Mouse (Mus musculus) heart, postnatal 4 days (tissue): ENCODE results near the gene Pex5. TPM values are rescaled to one million over a fixed set of nuclear protein-coding genes. Genes with fewer than 3 reads are reported as not detected.
"Not testable (repeated sequence)": the region's sequence is repeated elsewhere in the genome, so short reads cannot be mapped to it uniquely, and the experiment has no call there.

Source experiments
- DNase-seq: peaks from one replicate; pipeline ENCODE4 v3.0.0; 2021
- total RNA-seq, 2 experiments: library from RNA; stranded (reverse); gene quantifications; 2 replicates each; pipeline ENCODE4 v1.2.3; 2021

The Pex5 gene
- total RNA-seq, 2 experiments from 2014 or later = 26.1 TPM

DNA sequence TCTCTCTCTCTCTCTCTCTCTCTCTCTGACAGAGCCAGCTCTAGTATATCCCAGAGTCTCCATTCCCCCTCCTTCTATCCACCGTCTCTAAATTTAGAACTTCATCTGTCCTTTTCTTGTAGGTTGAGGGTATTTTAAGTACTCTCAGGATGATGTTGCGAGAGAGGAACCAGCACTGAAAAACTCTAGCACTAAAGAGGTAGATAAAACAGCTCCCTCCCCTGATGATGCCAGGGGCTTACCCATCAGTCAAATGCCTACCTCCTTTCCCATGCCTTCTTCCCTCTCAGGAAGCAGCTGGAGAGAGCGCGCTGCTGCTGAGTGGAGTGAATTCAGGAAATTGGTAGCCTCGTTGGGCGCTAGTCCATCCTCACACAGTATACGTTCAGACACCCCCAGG lies 12.4 kb upstream of the Pex5 start:
- DNase-seq = no peak

DNA sequence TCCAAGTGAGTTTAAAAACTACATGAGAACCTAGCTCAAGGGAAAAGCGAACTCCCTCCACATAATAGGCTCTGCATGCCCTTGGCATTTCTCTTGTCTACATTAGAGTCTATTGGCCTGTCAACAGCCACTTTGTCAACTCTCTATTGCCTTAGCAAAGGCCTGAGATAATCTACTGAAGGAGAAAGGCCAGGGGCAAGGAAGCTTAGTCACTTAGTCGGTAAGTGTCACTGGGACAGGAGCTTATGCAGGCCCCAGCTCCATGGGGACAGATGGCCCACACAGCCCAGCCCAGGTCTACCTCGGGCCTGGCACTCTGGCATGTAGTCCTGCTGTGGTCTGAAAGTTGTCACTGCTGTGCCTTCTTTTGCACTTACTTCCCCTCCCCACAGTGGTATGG lies 11.7 kb upstream of the Pex5 start:
- no peak for DNase-seq

DNA sequence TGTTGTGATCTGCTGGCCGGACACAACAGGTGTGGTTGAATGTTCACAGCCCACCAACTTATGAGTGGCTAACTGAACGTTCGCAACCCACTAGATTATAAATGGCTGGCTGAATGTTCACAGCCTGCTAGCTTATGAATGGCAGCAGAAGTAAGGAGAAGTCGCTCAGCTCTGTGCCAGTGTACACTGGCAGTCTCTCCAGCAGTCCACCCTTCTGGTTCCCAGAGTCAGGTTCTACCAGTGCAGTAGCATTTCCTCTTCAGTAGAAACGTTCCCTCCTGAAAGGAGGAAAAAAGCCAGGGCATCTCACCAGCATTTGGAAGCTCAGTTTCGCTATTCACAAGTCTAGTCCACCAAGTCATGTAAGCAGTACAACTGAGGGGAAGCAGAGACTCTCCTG lies 10.7 kb upstream of the Pex5 start:
- DNase-seq = no peak

DNA sequence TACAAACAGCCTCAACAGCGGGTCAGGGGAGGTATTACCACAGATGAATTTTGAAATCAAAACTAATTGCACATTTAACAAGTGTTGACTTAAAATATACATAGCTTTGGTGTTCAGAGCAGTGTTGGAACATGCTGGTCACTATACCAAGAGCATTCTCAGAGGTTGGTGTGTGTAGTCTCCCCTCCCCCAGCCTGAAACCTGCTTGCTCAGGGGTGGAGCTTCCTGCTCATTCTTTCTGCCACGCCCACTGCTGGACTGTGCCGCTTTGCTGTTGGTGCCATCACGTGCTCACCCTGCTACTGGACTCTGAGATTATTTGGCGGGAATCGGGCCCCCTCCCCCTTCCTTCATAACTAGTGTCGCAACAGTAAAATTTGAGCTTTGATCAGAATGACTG lies 10.2 kb upstream of the Pex5 start:
- not testable (repeated sequence) for DNase-seq

DNA sequence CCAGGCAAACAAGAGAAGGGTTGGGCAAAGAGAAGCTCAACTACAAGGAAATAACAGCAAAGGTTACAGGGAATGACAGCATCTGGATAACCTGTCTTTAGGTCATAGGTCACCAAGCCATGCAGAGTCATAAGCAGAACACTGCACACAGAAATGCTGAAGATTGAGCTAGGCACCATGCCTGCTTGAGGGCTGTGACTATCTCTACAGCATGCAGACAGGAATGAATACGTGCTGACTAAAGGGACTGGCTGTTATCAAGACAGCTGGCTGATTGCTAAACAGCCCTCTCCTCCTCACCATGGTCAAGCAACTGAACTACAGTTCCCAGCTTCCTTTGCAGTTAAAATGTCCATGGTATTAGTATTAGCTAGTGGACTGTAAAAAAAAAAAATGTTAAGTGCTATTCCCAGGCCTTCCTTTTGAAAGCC lies 9.2 kb upstream of the Pex5 start:
- no peak for DNase-seq

DNA sequence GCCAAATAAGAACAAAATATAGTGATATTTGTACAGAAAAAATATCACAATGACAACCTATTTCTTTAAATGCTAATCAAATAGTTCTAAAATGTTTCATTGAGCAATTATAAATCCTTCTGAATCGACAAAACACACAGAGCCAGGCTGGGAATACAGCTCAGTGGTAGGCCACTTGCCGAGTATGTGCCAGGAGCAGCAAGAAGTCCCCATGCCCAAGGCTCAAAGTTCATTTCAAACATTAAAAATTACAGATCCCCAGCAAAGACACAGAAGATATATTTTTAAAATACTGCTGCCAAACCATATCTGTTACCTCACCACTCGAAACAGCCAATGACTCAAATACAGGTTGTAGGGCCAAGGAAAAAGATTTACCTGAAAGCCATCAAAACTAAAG lies 3.8 kb upstream of the Pex5 start:
- no peak for DNase-seq

DNA sequence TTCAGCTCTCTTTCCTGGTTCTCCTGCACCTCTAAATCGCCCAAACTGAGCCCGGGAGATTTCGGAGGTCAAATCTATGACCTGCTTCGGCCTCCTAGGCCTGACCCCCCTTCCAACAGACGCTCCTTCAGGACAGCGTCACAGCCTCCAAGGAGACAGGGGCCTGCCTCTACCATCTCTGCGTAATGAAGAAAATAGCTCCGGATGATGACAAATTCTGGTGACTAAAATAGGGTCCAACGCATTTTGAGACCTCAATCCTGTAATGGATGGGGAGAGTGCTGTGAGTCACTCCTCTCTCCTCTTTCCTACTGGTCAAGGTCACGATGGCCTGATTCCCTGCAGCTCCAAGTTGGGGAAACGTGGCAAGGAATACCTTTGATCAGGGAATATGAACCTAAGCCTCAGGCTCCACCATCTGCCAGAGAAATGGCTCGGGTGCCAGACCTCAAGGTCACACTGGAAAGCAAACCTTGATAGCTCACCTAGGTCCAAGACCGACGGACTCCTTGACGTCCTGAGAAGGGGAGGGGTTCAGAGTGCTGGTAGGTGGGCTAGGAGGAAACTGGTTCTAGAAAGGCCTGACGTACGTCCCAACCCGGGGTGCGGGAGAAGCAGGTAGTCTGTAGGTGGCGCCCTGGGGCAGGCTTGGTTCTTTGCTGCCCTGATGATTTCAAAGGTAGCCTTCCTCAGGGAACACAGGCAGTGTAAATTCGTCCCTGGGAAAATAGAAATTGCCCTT lies 651 bp upstream of the Pex5 start:
- DNase-seq = peak; percentile 86

DNA sequence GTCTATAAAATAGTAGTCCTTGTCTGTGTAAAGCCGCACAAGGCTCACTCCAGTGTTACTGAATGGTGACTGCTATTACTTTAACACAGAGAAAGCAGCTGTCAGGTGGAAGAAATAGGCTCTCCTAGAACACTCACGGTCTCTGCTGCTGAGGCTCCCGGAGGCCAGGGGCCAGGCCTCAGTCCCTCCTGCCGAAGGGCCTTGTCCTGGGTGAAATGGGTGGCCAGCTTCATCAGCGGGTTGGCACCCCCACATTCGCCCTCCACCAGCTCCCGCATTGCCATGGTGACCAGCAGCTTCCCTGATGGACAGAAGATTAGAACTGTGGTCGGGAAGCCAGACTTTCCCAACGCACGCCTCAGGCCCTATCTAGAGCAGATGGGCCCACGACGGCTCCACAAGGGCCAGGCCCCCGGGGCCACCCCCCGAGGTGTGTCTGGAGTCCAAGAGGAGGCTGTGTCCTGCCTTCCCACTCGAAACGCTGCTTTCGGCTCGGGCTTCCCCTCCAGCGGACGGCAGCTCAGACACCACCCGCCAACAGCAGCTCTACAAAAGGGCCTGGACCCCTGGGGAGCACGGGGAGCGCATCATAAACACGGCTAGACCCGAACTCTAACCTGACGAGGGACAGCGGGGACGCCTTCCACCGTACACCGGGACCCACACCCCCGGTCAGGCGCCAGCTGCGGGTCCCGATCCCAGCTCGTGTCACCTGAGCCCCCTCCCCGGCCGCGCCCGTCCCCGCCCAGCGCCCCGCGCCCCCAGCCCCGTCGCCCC lies 529 bp downstream of the Pex5 start:
- DNase-seq = peak; percentile 51

DNA sequence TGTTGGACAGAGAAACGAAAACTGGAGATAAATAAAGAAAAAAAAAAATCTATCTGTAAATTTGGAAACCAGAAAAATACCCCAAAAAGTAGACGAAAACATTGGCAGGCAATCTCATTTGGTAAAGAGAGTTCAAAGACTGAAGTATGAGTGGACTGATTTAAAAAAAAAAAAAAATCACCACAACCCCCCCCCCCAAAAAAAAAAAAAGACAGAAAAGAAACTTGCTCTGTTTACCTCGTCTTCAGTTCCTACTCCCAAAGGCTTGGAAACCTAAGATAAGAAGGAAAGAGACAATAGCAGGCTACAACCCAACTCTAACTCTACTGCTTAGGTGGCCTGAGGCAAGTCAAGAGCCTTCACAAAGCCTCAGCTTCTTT lies 1.1 kb downstream of the Pex5 start:
- DNase-seq = no peak

DNA sequence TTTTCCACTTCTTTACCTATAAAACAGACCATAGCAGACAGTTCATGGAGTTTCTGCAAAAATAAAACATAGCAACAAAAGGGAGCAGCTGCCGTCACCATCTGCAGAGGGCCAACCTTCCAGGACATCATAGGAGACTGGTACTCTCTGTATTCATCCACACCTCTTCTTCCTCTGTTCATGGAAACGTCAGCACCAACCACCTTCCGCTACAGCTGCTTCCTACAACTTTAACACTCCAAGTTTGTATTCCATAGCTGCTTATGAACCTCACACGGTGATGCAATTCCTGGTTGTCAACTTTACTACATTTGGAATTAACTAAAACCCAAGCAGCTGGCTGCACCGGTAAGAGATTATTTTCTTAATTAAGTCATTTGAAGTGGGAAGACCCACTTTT lies 6.5 kb downstream of the Pex5 start:
- DNase-seq = no peak

DNA sequence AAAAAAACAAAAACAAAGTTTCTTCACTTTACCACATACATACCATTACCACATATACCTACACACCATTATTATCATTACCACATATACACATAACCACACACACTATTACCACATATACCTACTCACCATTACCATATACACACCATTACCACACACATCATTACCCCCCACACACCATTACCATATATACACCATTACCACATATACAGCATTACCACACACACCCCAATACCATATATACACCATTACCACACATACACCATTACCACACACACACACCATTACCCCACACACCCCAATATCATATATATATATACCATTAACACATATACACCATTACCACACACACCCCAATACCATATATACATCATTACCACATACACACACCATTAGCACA lies 7.7 kb downstream of the Pex5 start:
- DNase-seq = no peak

DNA sequence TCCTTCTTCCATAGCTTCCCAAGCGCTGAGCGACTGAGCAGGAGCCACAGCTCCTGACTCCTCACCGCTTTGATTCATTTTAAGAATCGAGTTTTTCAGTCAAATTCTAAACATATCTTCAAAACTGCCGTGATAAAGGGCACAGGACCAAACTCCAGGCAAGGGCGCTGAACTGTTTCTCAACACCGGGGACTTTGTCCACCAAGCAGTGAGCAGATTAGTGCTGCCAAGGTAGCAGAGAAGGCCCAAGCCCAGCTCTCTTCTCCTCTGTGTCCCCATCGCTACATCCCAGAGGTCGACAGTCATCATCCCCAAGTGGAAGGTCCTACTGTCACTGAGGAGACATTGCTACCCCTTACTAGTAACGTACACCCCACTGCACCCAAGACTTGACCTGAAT lies 8.5 kb downstream of the Pex5 start:
- no peak for DNase-seq

DNA sequence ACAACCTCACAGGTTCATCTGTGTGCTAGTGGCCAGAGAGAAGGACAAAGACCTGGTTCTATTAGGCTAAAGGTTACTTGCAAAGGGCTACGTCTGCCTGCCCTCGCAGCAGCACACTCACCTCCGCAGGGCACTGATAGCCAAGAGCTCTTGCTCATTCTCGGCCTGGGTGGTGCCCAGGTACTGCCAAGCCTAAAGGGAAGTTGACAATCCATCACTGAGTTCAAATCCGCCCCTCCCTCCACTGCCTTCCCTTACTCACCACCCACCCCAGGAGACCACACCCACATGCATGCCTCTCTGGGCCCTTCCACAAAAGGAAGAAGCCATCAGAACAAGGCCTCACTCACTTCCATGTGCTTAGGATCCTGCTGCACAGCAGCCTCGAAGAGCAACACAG lies 15.1 kb downstream of the Pex5 start:
- DNase-seq = no peak

DNA sequence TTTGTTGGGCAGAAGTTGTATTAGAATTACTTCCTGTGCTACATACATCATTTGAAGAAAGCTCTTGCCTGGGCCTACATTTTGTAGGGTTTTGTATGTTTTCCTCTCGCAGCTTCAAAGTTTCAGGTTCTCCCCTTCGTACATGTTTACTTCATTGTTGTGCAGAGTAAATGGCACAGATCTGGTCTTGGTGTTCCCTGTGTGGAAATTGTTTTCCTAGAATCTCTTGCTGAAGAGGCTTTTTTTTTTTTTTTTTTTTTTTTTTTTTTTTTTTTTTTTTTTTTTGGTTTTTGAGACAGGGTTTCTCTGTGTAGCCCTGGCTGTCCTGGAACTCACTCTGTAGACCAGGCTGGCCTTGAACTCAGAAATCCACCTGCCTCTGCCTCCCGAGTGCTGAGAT lies 19.9 kb downstream of the Pex5 start:
- not testable (repeated sequence) for DNase-seq

DNA sequence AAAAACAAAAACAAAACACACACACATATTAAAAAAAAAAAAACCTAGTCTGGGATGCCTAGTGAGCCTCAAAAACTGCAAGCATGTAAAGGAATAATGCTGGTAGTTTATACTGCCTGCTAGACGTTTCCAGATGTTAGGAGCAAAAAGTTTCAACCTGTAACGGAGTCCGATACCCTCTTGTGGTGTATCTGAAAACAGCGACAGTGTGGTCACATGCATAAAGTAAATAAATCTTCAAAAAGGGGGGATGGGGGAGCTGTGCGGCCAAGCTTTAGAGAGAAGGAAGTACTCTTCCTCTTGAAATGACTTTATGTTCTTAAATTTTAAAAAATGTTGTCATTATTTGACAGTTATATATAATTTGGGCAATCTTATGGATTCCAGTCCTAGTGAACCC lies 34.7 kb downstream of the Pex5 start:
- no peak for DNase-seq

DNA sequence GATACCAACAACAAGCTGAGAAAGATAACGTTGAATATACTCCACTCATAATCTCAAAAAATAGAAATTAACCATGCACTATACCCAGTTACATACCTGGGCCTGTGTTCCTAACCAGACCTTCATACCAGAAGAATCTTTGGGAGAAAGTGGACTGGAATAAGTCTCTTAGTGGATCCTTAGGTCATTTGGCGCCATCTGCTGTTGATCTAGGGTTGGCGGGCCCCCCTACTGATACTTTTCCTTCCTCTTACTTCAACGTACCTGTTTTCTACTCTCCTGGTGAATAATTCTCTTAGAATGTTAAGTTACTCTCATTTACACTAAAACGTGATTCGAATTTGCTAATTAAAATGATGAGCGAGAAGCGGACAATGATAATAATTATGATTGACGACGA lies 35.5 kb downstream of the Pex5 start:
- peak; percentile 67 for DNase-seq

DNA sequence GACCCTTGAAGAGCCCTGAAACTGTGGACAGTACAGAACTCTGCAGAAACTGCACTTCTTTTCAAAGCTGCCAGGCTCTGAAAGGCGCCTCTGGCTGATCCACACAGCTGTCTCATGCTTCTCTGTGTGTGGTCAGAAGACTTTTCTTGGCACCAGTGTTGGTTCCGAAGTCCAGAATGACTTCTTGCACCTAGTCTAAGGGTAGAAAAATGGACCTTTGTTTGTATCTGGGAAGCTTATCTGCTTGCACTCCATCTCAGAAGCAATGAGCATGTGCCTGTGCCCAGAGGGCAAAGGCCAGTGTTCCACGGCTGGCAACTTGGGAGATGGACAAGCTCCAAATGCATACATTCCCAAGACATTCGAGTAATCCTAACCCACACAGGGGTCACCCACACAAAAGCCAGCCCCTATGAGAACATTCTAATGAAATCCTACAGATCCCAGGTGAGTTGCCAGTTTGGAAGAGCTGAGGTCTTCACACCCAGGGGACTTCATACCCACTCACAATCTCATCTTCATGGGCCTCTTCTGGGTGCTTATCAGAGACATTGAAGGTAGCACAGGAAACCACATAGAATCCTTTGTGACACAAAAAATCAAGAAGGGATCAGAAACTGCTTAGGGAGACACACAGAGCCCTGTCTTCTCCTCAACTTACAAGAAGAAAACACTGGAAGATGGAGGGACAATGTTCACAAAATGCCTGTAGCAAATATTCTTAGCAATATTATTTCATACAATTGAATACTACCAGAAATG lies 37.2 kb downstream of the Pex5 start:
- no peak for DNase-seq

DNA sequence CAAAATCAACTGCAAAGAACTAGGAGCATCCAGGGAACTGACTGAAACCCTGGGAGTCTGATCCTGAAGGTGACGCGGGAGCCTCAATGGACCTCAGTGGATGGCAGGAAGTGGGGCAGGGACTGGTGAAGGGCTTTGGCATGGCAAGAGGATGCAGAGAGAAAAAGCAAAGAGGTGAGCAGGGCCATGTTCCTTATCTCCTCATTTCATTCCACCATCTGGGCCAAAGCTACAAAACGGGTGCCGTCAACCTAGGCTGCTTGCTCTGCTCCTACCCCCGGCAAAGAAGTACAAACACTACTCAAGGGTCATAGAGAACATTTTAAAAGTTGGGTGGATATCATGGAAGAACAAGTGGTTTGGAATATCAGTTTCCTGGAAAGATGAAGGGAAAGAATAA lies 38.6 kb downstream of the Pex5 start:
- no peak for DNase-seq

DNA sequence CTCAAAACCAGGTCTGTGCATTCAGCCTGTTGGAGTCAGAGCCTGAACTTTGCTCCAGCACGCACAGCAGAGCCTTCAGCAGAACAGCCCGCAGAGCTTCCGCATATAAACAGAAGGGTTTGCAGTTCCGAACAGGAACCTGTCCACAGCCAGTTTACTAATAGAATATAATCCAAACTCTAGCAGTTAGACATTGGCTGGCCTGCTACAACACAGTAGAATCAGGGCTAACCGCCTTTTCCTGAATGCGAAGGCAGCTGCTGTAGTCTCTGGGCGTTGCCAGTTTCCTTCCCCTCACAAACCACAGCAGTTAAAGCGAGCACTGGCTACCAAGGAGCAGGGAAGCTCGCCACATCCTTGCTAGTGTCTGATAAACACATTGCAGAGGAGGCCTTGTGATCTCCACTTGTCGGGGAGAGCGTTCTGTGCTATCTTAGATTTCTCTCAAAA lies 39.4 kb downstream of the Pex5 start:
- DNase-seq = peak; percentile 21

DNA sequence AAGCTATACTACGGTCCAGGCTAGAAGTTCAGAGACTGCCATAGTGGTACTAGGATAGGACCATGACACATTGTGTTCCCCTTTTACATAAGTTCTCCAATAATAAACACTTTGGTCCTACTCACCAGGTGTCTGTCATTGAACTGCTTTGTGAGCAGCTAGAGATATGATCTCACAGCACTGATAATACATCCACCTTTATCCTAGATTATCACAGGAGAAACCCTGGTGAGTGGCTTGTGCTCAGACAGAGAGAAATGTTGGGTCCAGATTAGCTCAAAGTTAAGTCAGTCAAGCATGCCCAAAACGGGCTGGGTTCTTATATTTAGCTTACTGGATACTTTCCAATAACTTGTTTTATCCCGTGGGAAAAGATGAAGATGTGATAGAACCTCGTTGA lies 40.2 kb downstream of the Pex5 start:
- DNase-seq = no peak

DNA sequence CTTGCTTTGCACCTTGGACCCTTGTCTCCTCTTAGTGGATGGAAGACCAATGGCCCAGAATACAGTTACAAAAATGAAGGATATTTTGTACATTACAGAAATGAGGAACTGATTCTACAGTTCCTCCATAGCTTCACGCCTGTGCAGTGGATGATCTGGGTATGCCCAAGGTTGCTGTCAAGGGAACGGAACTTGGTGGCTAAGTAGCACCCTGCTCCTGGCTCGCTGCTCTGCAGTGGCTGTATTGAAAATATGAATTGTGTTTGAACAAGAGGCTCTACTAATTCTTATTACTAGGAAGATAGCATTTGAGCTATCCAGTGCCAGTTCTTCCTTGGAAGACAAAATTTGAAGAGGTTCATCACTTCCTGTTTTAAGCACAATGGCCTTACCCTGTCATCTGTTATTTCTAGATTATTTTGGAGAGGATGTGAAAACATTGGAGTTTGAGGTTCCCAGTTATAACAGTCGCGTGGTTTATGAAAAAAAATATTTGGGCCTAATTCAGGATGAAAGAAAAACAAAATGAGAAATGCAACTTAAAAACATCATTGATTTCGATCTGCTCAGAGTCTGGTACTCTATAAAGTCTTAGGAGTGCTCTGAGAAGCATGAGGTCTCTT lies 41.2 kb downstream of the Pex5 start:
- DNase-seq = no peak

DNA sequence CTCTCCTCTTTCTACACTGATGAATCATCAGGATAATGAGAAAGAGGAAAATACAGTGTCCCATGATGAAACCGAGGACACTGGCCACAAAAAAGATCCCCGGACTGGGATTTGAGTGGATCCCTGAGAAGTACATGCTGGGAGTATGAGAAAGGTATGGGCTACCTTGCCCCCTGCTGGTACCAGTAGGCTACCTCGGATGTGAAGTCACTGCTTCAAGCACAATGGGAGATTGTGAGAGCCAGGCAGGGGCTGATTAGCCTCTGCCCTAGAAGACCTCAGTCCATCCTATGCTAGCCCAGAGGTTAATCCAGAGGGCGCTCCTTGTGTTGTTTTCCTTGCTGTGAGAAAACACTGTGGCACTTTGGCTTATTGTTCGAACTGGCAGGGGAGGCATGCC lies 50.5 kb downstream of the Pex5 start:
- no peak for DNase-seq

DNA sequence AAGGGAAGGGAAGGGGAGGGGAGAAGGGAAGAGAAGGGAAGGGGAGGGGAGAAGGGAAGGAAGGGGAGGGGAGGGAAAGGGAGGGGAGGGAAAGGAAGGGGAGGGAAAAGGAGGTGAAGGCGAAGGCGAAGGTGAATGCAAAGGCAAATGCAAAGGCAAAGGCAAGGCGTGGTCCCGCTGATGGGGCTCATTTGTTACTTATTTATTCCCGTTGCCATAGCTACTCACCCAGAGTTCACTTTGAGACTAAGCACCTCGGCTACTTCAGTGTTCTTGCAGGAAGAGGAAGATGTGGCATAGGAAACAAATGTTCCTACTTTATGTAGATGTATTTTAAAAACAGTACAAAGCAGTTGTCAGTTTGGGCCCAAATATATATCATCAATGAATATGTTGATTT lies 54.3 kb downstream of the Pex5 start:
- no peak for DNase-seq
